Comparison of ENCODE assay signal across 9 mouse cellular contexts in genomic region chr2:115859371-115860140, GRCm38 (mm10).
DNase-seq lines count a peak whose midpoint lies in the region; ATAC-seq and TF ChIP-seq lines count a peak whose summit lies in the region.
"Had no signal": no experiment of that assay in that cellular context is flagged by ENCODE, and none has a peak within 500 bp of the region (broad histone marks: within the 10 kb centered on the region; RNA-seq: fewer than 3 reads in every experiment).

No protein-coding gene starts in this region.

- H3K36me3 ChIP-seq in heart, embryonic 12.5 days: peaks cover 12% of the 10 kb centered on the region
- H3K36me3 ChIP-seq in kidney, postnatal 0 days (ENCODE audit: insufficient read depth, low read length): no peaks in the 10 kb centered on the region
- H3K36me3 ChIP-seq in midbrain, postnatal 0 days (ENCODE audit: insufficient read depth, low read length): no peaks in the 10 kb centered on the region

- peak overlapping the region; percentile 68 for H3K9ac ChIP-seq in heart, embryonic 12.5 days
- 0 out of 2 replicates have a peak overlapping the region, but pooled peaks have one; percentile 14 for H3K9ac ChIP-seq in kidney, postnatal 0 days (ENCODE audit: low read depth, low read length)
- H3K9ac ChIP-seq in midbrain, postnatal 0 days (replicated peaks; ENCODE audit: low read length, poor library complexity, severe bottlenecking): 0 out of 2 replicates have a peak overlapping the region, but pooled peaks have one; percentile 19

- peaks cover 29% of the 10 kb centered on the region for H3K4me1 ChIP-seq in heart, embryonic 12.5 days (replicated peaks)
- 0 out of 2 replicates have a peak, but pooled peaks cover 12% of the 10 kb centered on the region for H3K4me1 ChIP-seq in kidney, postnatal 0 days (replicated peaks; ENCODE audit: insufficient read depth, low read length)
- no peaks in the 10 kb centered on the region for H3K4me1 ChIP-seq in midbrain, postnatal 0 days (ENCODE audit: insufficient read depth, low read length)

- H3K9me3 ChIP-seq in heart, embryonic 12.5 days (replicated peaks): no peaks in the 10 kb centered on the region
- H3K9me3 ChIP-seq in kidney, postnatal 0 days (replicated peaks; ENCODE audit: low read length): no peaks in the 10 kb centered on the region
- H3K9me3 ChIP-seq in midbrain, postnatal 0 days (ENCODE audit: low read length): no peaks in the 10 kb centered on the region

- TF ChIP-seq CTCF in kidney, postnatal 0 days (IDR thresholded peaks at IDR 0.05; ENCODE audit: low read depth): no peak
- TF ChIP-seq CTCF in midbrain, postnatal 0 days (IDR thresholded peaks at IDR 0.05): no peak

- peak overlapping the region; percentile 59 for H3K27ac ChIP-seq in heart, embryonic 12.5 days (ENCODE audit: poor library complexity, severe bottlenecking)
- H3K27ac ChIP-seq in kidney, postnatal 0 days: peak overlapping the region; percentile 90
- peak overlapping the region; percentile 59 for H3K27ac ChIP-seq in midbrain, postnatal 0 days (ENCODE audit: low read depth, low read length)

- peak; percentile 33; the same call in 1 of the 2 replicates for ATAC-seq in heart, embryonic 12.5 days (ENCODE audit: insufficient number of reproducible peaks, low FRiP score)
- peak; percentile 78 for ATAC-seq in kidney, postnatal 0 days (replicated peaks; ENCODE audit: low FRiP score, low read depth)
- ATAC-seq in midbrain, postnatal 0 days (ENCODE audit: low FRiP score): peak; percentile 43; the same call in 1 of the 2 replicates

- peak overlapping the region; percentile 92 for H3K4me2 ChIP-seq in heart, embryonic 12.5 days
- peak overlapping the region; percentile 62 for H3K4me2 ChIP-seq in kidney, postnatal 0 days (ENCODE audit: low read length)
- peak overlapping the region; percentile 24 for H3K4me2 ChIP-seq in midbrain, postnatal 0 days (ENCODE audit: low read depth, low read length, poor library complexity, severe bottlenecking)

- peak; percentile 8 to 16 for DNase-seq in cerebellum, postnatal 25 days
- no peak for DNase-seq in cerebellum, adult 8-10 months
- peak; percentile 77 for DNase-seq in adrenal gland, postnatal 10 days
- DNase-seq in kidney, postnatal 0 days (ENCODE audit: low spot score): peak; percentile 94
- DNase-seq in midbrain, postnatal 0 days (ENCODE audit: low spot score): peak; percentile 80
- DNase-seq in spleen, postnatal 14 days (ENCODE audit: low spot score in 2 of 2): no peak
- DNase-seq in cerebellum, adult 9-11 months: no peak

- H3K4me3 ChIP-seq in heart, embryonic 12.5 days: peak overlapping the region; percentile 46
- H3K4me3 ChIP-seq in kidney, postnatal 0 days (replicated peaks; ENCODE audit: low read depth, low read length): peak overlapping the region; percentile 27
- no peak overlapping the region for H3K4me3 ChIP-seq in midbrain, postnatal 0 days (ENCODE audit: low read depth, low read length)
- H3K4me3 ChIP-seq: erythroblast, embryonic 14.5 days had no signal

- no peaks in the 10 kb centered on the region for H3K27me3 ChIP-seq in heart, embryonic 12.5 days (replicated peaks)
- no peaks in the 10 kb centered on the region for H3K27me3 ChIP-seq in kidney, postnatal 0 days (ENCODE audit: insufficient read depth, low read length)
- H3K27me3 ChIP-seq in midbrain, postnatal 0 days (ENCODE audit: insufficient read depth, low read length): peaks cover 12% of the 10 kb centered on the region; the same call in 1 of the 2 replicates

- WGBS in heart, embryonic 12.5 days: 1% methylated on average over 26 of the region's 27 CpGs
- 2% methylated on average over 27 of the region's 27 CpGs for WGBS in kidney, postnatal 0 days
- 4% methylated on average over 25 of the region's 27 CpGs for WGBS in midbrain, postnatal 0 days

Comparison
In these comparisons a context has a peak if more than half of its experiments do, and no peak if none do; other contexts are left out.
1. DNase-seq: peak in cerebellum, postnatal 25 days (2 of 2), adrenal gland, postnatal 10 days (single experiment), kidney, postnatal 0 days (single experiment) and midbrain, postnatal 0 days (single experiment); none in cerebellum, adult 8-10 months (single experiment), spleen, postnatal 14 days (0 of 2) and cerebellum, adult 9-11 months (single experiment).
2. H3K4me2 ChIP-seq: peak in every context shown above with its lines; median percentile 92 in heart, embryonic 12.5 days; 62 in kidney, postnatal 0 days; 24 in midbrain, postnatal 0 days.
3. H3K9ac ChIP-seq: peak in every context shown above with its lines; median percentile 68 in heart, embryonic 12.5 days; 19 in midbrain, postnatal 0 days; 14 in kidney, postnatal 0 days.
4. Peak in every context shown above with its lines, with median percentiles within 50 percentile points of each other: ATAC-seq and H3K27ac ChIP-seq.